Mouse (Mus musculus) heart, embryonic 10.5 days (tissue): ENCODE data around the gene Slc7a10. TPM values are rescaled to one million over a fixed set of nuclear protein-coding genes. Genes with fewer than 3 reads are reported as not detected.

Experiments used
- DNase-seq: peaks from one replicate; pipeline ENCODE4 v3.0.0-alpha.2; 2017; ENCODE audit warnings: low spot score
- H3K27ac ChIP-seq: fragments of 300-500 bp; sonication (generic); 2 replicates; pipeline ENCODE4 v1.5.1; 2016; ENCODE audit warnings: mild to moderate bottlenecking
- H3K27me3 ChIP-seq: fragments of 300-500 bp; sonication (generic); 2 replicates; pipeline ENCODE4 v1.6.1; 2016; ENCODE audit warnings: mild to moderate bottlenecking; ENCODE audit not compliant: poor library complexity, insufficient read depth, severe bottlenecking
- H3K36me3 ChIP-seq: fragments of 300-500 bp; sonication (generic); 2 replicates; pipeline ENCODE4 v1.6.1; 2016; ENCODE audit warnings: mild to moderate bottlenecking, moderate library complexity
- H3K4me1 ChIP-seq: fragments of 300-500 bp; sonication (generic); 2 replicates; pipeline ENCODE4 v1.6.1; 2016; ENCODE audit warnings: mild to moderate bottlenecking
- H3K4me3 ChIP-seq: fragments of 300-500 bp; sonication (generic); 2 replicates; pipeline ENCODE4 v1.5.1; 2016; ENCODE audit warnings: mild to moderate bottlenecking, moderate library complexity
- H3K9me3 ChIP-seq: fragments of 300-500 bp; sonication (generic); 2 replicates; pipeline ENCODE4 v1.6.1; 2016; ENCODE audit warnings: mild to moderate bottlenecking, moderate library complexity
- WGBS: fragments of 180-500 bp; shearing (Covaris S2); methylation state at CpG from one replicate; pipeline ENCODE4 v1.1.7; 2016; 5-methylcytosine and 5-hydroxymethylcytosine counted together
- polyA plus RNA-seq: library from polyadenylated mRNA; unstranded; fragments of >200 nt; fragmentation: Nextera tagmentation; extraction: Ambion mirVana; gene quantifications from 2 replicates; pipeline ENCODE4 v1.2.1, GENCODE M21; 2016

Gene Slc7a10
- polyA plus RNA-seq, 1 experiment from 2014 or later = 0.14 TPM

DNA sequence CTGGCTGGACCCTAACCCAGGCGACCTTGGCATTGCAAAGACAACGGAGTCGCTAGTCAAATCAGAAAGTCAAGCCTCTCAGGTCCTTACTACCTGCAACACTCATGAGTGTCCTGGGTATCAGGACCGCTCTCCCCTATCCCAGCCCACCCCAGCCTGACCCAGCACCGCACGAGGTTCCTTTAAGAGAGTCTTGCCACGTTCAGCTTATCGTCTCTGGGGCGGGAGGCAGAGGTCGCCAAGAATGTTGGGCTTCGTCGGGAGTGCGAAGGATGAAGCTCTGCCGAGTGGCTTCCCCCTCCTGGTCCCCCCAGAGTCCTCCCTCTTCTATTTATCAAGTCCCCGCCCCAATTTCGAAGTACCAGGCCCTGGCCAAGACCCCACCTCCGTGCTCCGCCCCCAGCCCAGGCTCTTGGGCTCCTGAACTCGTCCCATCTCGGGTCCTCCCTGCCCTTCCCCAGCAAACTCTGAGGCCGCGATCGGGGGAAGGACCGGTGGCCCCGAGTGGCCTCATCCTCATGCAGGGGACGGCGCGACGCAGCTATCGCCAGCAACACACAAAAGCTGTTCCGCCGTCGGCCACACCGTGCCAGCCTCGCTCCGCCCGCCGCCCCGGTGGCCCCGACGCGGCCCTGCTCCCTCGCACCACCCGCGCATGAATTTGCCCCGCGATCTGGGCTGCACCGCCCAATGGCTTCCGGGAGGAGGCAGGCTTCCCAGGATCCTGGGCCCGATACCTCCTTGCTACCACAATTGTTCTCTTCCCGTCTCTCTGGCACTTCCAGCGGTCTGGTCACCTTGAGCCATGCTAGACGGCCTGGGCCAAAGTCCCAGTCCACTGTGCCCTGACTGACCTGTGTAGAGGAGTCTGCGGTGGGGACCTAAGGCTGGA is 1.1 kb upstream of the Slc7a10 start:
- Histone ChIP-seq H3K27me3 (peaks cover 63% of the 10 kb centered on the region), H3K4me1 (peaks cover 20% of the 10 kb centered on the region), H3K36me3 (no peaks in the 10 kb centered on the region), H3K9me3 (no peaks in the 10 kb centered on the region), H3K4me3 (peak overlapping the region; percentile 57), H3K27ac (peak overlapping the region; percentile 39; the same call in 1 of the 2 replicates)
- DNase-seq = no peak
- 2% methylated on average over 54 of the region's 54 CpGs for WGBS

DNA sequence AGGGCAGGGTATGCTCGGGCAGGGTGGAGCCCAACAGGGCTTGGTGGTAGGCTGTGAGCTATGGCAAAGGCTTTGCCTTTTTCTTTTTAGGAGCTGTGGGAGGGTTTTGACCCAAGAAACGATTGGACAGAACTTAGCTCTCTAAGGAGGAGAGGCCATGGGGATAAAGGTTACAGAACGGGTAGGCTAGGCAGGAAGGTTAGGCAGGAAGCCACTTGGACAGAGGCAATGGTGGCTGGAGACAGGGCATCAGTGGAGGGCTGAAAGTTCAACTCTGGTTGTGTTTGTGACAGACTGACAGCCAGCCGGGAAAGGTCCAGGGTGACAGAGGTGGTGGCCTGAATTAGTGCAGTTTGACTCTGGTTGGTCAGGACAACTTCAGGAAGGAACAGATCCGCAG is 3.5 kb downstream of the Slc7a10 start:
- 57% methylated on average over 5 of the region's 5 CpGs for WGBS
- H3K36me3 ChIP-seq = no peaks in the 10 kb centered on the region
- H3K4me3 ChIP-seq = no peak overlapping the region
- DNase-seq = no peak
- peaks cover 26% of the 10 kb centered on the region for H3K4me1 ChIP-seq
- H3K27me3 ChIP-seq = peaks cover 83% of the 10 kb centered on the region
- no peak overlapping the region for H3K27ac ChIP-seq
- no peaks in the 10 kb centered on the region for H3K9me3 ChIP-seq

DNA sequence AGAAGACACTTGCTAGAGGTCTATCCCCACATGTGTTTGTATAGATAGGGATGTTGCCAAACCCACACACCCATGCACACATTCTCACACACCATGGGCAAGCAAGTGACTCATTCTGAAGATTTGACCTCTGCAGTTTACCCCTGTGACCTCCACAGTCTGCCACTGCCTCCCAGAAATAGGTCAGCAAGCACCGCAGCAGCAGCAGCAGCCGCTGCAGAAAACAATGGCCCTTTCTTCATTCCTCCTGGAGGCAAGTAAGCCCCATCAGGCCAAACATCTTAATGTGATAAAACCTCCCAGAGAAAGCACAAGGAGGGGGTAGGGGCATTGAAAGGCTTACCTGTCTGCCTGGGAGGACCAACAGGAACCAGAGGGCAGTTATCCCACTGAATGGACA is 5.1 kb downstream of the Slc7a10 start:
- H3K4me3 ChIP-seq = no peak overlapping the region
- no peak for DNase-seq
- H3K27me3 ChIP-seq = peaks cover 68% of the 10 kb centered on the region
- H3K27ac ChIP-seq = no peak overlapping the region
- no peaks in the 10 kb centered on the region for H3K36me3 ChIP-seq
- H3K9me3 ChIP-seq = no peaks in the 10 kb centered on the region
- H3K4me1 ChIP-seq = peaks cover 10% of the 10 kb centered on the region; the same call in 1 of the 2 replicates
- 9% methylated on average over 2 of the region's 2 CpGs for WGBS

DNA sequence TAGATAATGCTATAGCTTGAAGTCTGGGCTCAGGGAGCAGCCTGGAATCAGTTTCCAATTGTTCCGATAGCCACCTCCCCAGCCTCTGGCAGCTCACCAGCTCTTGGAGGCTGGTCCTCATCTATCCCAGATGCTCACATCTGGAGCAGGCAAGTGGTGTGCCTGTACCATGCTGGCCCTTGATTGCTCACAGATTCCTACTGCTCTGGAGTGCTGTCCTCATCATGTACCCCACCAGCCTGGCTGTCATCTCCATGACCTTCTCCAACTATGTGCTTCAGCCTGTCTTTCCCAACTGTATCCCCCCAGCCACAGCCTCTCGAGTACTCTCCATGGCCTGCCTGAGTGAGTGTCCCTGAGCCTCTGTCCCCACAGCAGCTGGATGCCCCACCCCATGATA is 10.8 kb downstream of the Slc7a10 start:
- Histone ChIP-seq H3K27me3 (peaks cover 19% of the 10 kb centered on the region), H3K4me3 (no peak overlapping the region), H3K4me1 (0 out of 2 replicates have a peak, but pooled peaks cover 4% of the 10 kb centered on the region), H3K27ac (no peak overlapping the region), H3K9me3 (no peaks in the 10 kb centered on the region), H3K36me3 (peaks cover 17% of the 10 kb centered on the region)
- WGBS = 69% methylated on average over 2 of the region's 2 CpGs
- DNase-seq = no peak

DNA sequence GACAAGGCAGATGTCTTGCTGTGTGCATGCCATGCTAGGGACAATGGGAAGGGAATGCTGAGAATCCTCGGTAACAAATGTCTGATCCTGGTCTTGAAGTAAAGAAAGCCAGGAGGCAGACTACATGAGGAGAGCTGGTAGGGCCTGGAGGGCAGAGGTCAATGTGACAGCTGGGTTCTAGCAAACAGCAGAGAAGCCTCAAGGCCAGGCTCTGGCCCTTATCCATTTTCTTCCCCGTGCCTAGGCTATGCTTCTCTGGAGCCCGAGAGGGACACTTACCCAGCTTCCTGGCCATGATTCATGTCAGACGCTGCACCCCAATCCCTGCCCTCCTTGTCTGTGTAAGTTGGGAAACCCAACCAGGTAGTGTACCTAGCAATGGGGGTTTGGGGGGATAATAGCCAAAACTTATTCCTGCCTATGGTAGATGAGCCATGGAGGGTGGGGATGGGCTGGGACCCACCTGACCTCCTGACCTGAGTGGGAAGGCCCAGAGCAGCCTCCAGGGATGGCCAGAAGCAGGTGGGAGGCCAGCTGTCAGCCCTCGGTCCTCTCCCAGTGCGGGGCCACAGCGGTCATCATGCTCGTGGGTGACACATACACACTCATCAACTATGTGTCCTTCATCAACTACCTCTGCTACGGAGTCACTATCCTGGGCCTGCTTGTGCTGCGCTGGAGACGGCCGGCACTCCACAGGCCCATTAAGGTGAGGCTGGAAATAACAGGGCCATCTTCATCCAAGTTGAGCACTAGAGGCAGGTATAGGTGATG is 13.0 kb downstream of the Slc7a10 start:
- DNase-seq = no peak
- H3K4me1 ChIP-seq = no peaks in the 10 kb centered on the region
- H3K9me3 ChIP-seq = no peaks in the 10 kb centered on the region
- H3K4me3 ChIP-seq = no peak overlapping the region
- no peak overlapping the region for H3K27ac ChIP-seq
- WGBS = 84% methylated on average over 12 of the region's 12 CpGs
- H3K27me3 ChIP-seq = peaks cover 7% of the 10 kb centered on the region
- peaks cover 37% of the 10 kb centered on the region for H3K36me3 ChIP-seq

DNA sequence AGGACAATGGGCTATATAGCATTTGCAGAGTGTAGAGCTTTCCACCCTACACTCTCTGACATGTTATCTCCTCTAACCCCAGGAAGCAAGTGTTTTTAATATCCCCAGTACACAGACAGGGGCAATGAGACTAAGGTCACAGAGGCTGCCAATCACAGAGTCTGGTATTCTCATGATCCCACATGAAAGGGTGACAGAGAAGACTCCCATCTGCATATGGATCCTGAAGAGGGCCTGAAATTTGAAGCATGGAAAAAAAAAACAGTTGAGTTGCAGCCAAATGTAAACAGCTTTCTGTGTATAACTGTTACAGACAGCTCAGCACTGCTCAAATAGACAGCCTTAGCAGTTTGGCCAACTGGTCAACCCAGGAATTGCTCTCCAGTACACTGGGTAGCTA is 13.6 kb downstream of the Slc7a10 start:
- peaks cover 42% of the 10 kb centered on the region for H3K36me3 ChIP-seq
- no peaks in the 10 kb centered on the region for H3K9me3 ChIP-seq
- H3K27ac ChIP-seq = no peak overlapping the region
- DNase-seq = no peak
- no peak overlapping the region for H3K4me3 ChIP-seq
- no peaks in the 10 kb centered on the region for H3K4me1 ChIP-seq
- 0 out of 2 replicates have a peak, but pooled peaks cover 3% of the 10 kb centered on the region for H3K27me3 ChIP-seq

DNA sequence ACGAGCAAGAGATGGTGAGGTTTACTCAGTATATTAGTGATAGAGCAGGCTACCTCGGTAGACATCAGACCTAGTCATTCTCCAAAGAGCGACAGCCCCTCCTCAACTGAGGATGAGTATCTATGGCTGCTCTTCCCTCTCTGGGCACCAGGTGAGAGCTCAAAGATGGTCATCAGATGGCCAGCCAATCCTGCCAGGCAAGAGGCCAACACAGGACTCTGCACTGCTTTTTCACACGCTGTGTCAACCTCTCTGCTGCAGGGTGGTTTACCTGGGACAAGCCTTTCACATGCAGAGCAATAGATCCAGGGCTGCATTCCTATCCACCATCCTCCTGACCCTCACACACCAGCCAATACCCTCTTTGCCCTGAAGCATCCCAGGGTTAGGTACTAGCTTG is 25.6 kb downstream of the Slc7a10 start:
- Histone ChIP-seq H3K4me3 (no peak overlapping the region), H3K27ac (no peak overlapping the region), H3K36me3 (peaks cover 3% of the 10 kb centered on the region; the same call in 1 of the 2 replicates), H3K9me3 (no peaks in the 10 kb centered on the region), H3K27me3 (peaks cover 14% of the 10 kb centered on the region), H3K4me1 (peaks cover 18% of the 10 kb centered on the region)
- no peak for DNase-seq
- WGBS = 81% methylated on average over 4 of the region's 4 CpGs

DNA sequence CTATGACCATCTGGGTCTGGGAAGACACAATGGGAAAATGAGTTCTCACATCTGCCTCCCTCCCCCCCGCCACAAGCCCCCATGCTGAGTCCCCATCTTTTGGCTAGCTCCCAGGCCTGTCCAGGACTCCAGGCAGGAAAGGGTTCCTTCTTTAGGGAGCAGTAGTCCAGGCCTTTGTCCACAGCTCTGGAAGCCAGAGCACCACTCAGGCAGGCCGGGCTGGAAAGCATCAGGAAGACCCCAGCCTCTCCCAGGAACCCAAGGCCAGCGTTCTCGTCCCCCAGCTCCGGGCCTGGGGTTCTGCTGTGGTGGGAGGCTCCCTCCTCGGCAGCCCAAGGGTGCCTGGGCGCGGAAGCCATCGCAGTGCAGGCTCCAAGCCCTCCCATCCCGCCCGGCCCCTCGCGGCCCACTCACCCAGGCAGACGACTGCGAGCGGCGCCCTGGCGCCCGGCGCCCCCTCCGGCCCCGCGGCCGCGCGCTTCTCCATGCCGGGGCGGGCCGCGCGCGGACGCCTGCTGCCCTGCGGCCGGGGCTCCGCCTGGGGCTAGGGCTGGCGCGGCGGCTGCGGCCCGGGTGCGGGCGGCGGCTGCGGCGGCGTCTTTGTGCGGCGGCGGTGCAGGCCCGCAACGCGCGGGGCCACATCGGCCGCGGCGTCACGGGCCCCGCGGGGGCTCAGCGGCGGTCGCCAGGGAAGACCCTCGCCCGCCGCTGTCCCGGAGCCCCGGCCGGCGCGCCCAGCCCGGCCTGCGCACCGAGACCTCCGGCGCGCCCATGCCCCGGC is 28.4 kb downstream of the Slc7a10 start:
- H3K27me3 ChIP-seq = peaks cover 31% of the 10 kb centered on the region
- peaks cover 18% of the 10 kb centered on the region for H3K4me1 ChIP-seq
- H3K9me3 ChIP-seq = no peaks in the 10 kb centered on the region
- H3K4me3 ChIP-seq = peak overlapping the region; percentile 73
- DNase-seq = no peak
- 12% methylated on average over 77 of the region's 79 CpGs for WGBS
- H3K27ac ChIP-seq = peak overlapping the region; percentile 86
- H3K36me3 ChIP-seq = no peaks in the 10 kb centered on the region

DNA sequence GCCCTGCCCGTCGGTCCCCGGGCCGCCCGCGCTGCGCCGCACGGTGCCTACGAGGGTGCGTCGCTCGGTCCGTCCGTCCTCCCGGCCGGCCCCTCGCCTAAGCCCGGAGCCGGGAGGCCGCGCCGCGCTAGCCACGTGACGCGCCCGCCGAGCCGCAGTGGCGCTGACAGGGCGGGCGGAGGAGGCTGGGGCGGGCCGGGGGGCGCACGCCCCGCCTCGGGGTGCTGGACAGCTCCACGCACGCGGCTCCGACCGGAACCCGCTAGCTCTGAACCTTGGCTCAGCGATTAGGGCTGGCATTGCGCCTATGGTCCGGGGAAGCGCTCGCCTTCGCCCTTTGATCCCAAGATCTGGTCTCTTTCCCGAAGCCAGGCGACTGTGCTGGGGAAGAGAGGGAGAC is 29.0 kb downstream of the Slc7a10 start, which contains the start of gene Lrp3:
Gene Lrp3 (minus strand): TSS at position 274 of the 400 bp plus-strand sequence.
- WGBS = 1% methylated on average over 53 of the region's 53 CpGs
- peaks cover 18% of the 10 kb centered on the region for H3K4me1 ChIP-seq
- H3K4me3 ChIP-seq = peak within 1 kb of the TSS; percentile 73
- peaks cover 31% of the 10 kb centered on the region for H3K27me3 ChIP-seq
- no peaks in the 10 kb centered on the region for H3K36me3 ChIP-seq
- H3K9me3 ChIP-seq = no peaks in the 10 kb centered on the region
- no peak for DNase-seq
- H3K27ac ChIP-seq = peak within 1 kb of the TSS; percentile 86

DNA sequence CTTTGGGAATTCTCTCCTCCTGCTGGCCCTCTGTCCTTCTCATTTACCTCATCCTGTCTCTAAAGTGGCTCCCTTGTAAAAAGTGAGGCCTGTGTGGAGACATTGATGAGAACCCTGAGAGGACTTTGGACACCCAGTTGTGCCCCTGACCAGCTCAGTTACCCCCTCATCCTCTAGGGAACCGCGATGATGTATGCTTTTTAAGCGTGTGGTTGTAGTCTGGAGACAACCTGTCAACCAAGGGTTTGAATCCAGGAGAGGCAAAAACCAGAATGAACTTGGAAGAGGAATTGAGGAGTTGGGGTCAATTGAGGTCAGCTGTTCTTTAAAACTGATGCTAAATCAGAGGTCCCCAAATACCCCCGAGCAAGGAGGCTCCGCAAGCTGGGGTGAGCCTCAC is 29.5 kb downstream of the Slc7a10 start:
- Histone ChIP-seq H3K4me3 (peak overlapping the region; percentile 73), H3K9me3 (no peaks in the 10 kb centered on the region), H3K4me1 (peaks cover 18% of the 10 kb centered on the region), H3K36me3 (no peaks in the 10 kb centered on the region), H3K27ac (0 out of 2 replicates have a peak overlapping the region, but pooled peaks have one; percentile 86), H3K27me3 (peaks cover 31% of the 10 kb centered on the region)
- DNase-seq = no peak
- WGBS = 49% methylated on average over 5 of the region's 5 CpGs

DNA sequence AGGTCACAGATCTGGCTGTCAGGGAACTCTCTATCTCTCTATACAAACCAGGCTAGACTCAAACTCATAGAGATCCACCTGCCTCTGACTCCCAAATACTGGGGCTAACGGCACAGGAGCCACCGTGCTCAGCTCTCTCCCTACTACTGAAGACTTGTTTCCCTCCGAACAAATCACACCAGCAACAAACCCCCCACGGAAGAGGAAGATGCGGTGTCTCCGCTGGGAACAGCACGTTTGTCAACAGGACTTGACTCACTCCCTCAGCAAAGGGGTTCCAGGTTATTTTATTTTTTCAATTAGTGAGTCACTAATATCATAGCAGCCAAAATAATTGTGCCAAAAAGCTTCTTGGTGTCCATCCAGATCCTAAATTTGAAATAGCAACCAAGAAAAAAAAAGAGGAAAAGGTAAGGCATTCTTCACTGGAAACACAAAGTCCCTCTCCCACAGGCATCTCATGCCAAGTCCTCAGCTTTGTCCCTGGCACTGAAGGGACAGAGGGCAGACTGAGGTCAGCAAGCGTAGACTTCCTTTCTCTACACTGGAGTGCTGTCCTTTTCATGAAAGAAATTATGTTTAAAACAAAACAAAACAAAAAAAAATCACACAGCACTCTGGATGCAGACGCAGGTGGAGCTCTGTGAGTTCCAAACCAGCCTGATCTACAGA is 34.6 kb downstream of the Slc7a10 start:
- H3K4me1 ChIP-seq = no peaks in the 10 kb centered on the region; the same call in 1 of the 2 replicates
- H3K9me3 ChIP-seq = no peaks in the 10 kb centered on the region
- H3K27me3 ChIP-seq = peaks cover 25% of the 10 kb centered on the region
- no peak overlapping the region for H3K4me3 ChIP-seq
- DNase-seq = no peak
- H3K36me3 ChIP-seq = no peaks in the 10 kb centered on the region
- WGBS = 66% methylated on average over 9 of the region's 9 CpGs
- no peak overlapping the region for H3K27ac ChIP-seq

DNA sequence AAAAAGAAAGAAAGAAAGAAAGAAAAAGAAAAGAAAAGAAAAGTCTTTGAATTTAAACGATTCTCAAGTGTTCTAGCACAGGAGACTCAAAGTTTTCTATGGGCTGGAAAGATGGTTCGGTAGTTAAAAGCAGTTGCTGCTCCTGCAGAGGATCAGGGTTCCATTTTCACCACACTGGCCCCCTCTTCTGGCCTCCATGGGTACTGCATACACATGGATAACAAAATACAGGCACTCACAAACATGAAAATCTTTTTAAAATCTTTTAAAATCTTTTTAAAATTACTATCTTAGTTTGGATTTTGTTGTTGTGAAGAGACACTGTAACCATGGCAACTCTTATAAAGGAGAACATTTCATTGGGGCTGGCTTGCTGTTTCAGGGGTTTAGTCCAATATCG is 44.1 kb downstream of the Slc7a10 start:
- no peaks in the 10 kb centered on the region for H3K36me3 ChIP-seq
- no peaks in the 10 kb centered on the region for H3K27me3 ChIP-seq
- peaks cover 7% of the 10 kb centered on the region; the same call in 1 of the 2 replicates for H3K4me1 ChIP-seq
- H3K27ac ChIP-seq = no peak overlapping the region
- 69% methylated on average over 3 of the region's 3 CpGs for WGBS
- no peak for DNase-seq
- H3K4me3 ChIP-seq = no peak overlapping the region
- no peaks in the 10 kb centered on the region for H3K9me3 ChIP-seq
